Mouse (Mus musculus) kidney, adult 9 months (tissue): ENCODE measurements around the gene Miga2.
"Not testable (repeated sequence)": the region's sequence is repeated elsewhere in the genome, so short reads cannot be mapped to it uniquely, and the experiment has no call there.

ENCODE experiments used
- DNase-seq: peaks from one replicate; pipeline ENCODE4 v3.0.0; 2022

Miga2 gene

GRCm38 (mm10) chr2:30399191-30400171, 35.4 kb downstream of the Miga2 start:
- DNase-seq: no peak

- DNase-seq: no peak
Measured at GRCm38 (mm10) chr2:30401581-30401980, 37.5 kb downstream of the Miga2 start.

- DNase-seq: no peak
Measured at GRCm38 (mm10) chr2:30402351-30402826, 38.4 kb downstream of the Miga2 start.

GRCm38 (mm10) chr2:30402843-30403242, 38.8 kb downstream of the Miga2 start:
- no peak for DNase-seq

GRCm38 (mm10) chr2:30403870-30404269, 39.8 kb downstream of the Miga2 start:
- no peak for DNase-seq

GRCm38 (mm10) chr2:30407221-30407620, 43.2 kb downstream of the Miga2 start:
- DNase-seq: no peak

GRCm38 (mm10) chr2:30407778-30408177, 43.7 kb downstream of the Miga2 start:
- DNase-seq: no peak

GRCm38 (mm10) chr2:30408452-30409100, 44.5 kb downstream of the Miga2 start:
- no peak for DNase-seq

- DNase-seq: peak; percentile 89
Measured at GRCm38 (mm10) chr2:30409454-30410176, 45.6 kb downstream of the Miga2 start.

GRCm38 (mm10) chr2:30413038-30413973, 49.3 kb downstream of the Miga2 start:
- DNase-seq: no peak

GRCm38 (mm10) chr2:30414101-30414500, 50.1 kb downstream of the Miga2 start:
- DNase-seq: peak; percentile 47

GRCm38 (mm10) chr2:30414681-30415080, 50.6 kb downstream of the Miga2 start:
- no peak for DNase-seq

- peak; percentile 98 for DNase-seq
Measured at GRCm38 (mm10) chr2:30415157-30415935, 51.3 kb downstream of the Miga2 start, which contains the start of gene Crat. Gene Crat, minus strand, starts transcription at chr2:30415813.

GRCm38 (mm10) chr2:30415936-30416648, 52.1 kb downstream of the Miga2 start, which contains the start of gene Ptpa:
Gene Ptpa, plus strand, starts transcription at chr2:30416039.
- DNase-seq: peak; percentile 93

- no peak for DNase-seq
Measured at GRCm38 (mm10) chr2:30416649-30416965, 52.6 kb downstream of the Miga2 start.

GRCm38 (mm10) chr2:30417154-30417553, 53.1 kb downstream of the Miga2 start:
- DNase-seq: not testable (repeated sequence)

GRCm38 (mm10) chr2:30417595-30418165, 53.6 kb downstream of the Miga2 start:
- no peak for DNase-seq

- DNase-seq: no peak
Measured at GRCm38 (mm10) chr2:30418259-30418658, 54.2 kb downstream of the Miga2 start.

GRCm38 (mm10) chr2:30419112-30419511, 55.1 kb downstream of the Miga2 start:
- no peak for DNase-seq

- DNase-seq: no peak
Measured at GRCm38 (mm10) chr2:30421432-30421831, 57.4 kb downstream of the Miga2 start.
